In genomic region chr3:24782784-24783461, GRCm38 (mm10) we compare ENCODE assay signal across 10 mouse cellular contexts.
DNase-seq lines count a peak whose midpoint lies in the region; TF ChIP-seq lines count a peak whose summit lies in the region.
"Had no signal": no experiment of that assay in that cellular context is flagged by ENCODE, and none has a peak within 500 bp of the region (broad histone marks: within the 10 kb centered on the region; RNA-seq: fewer than 3 reads in every experiment).

No protein-coding gene starts in this region.

- H3K27ac ChIP-seq in MEL (ENCODE audit: control insufficient read depth, low read depth, low read length) = no peak overlapping the region
- H3K27ac ChIP-seq: heart, adult 2 months; neural tube, embryonic 12.5 days had no signal

- no peaks in the 10 kb centered on the region for H3K9me3 ChIP-seq in MEL (replicated peaks; ENCODE audit: insufficient read depth, low read length)
- H3K9me3 ChIP-seq: neural tube, embryonic 12.5 days had no signal

- peak in 1 of 2 experiments; percentile 57; a peak in 3 of 4 replicates for TF ChIP-seq EP300 in MEL (IDR thresholded peaks at IDR 0.05; ENCODE audit: low read depth in 1 of 2, low read length in 2 of 2)

- H3K27me3 ChIP-seq in MEL (ENCODE audit: control insufficient read depth in 1 of 2, insufficient read depth in 2 of 2, low read length in 2 of 2) = no peaks in the 10 kb centered on the region
- H3K27me3 ChIP-seq: neural tube, embryonic 12.5 days had no signal

- 18% methylated on average over 10 of the region's 10 CpGs for WGBS in lung, adult 2 months

- no peak for TF ChIP-seq RAD21 in MEL (IDR thresholded peaks at IDR 0.05; ENCODE audit: low read depth, low read length)

- no peak overlapping the region for H3K4me3 ChIP-seq in MEL (ENCODE audit: control insufficient read depth in 1 of 2, insufficient read depth in 1 of 2, low read depth in 2 of 2, low read length in 2 of 2)
- peak overlapping the region; percentile 33 for H3K4me3 ChIP-seq in lung, adult 2 months (replicated peaks; ENCODE audit: extremely low read depth, low read depth, low read length)
- H3K4me3 ChIP-seq: heart, adult 2 months; neural tube, embryonic 12.5 days had no signal

- no peak for TF ChIP-seq CTCF in MEL (IDR thresholded peaks at IDR 0.05 in 2 of 3, conservative IDR thresholded peaks at IDR 0.05 in 1 of 3; ENCODE audit: control insufficient read depth in 1 of 3, insufficient read depth in 1 of 3, low read depth in 2 of 3, low read length in 3 of 3, poor library complexity in 1 of 3, severe bottlenecking in 1 of 3)
- TF ChIP-seq CTCF in lung, adult 2 months (IDR thresholded peaks at IDR 0.05; ENCODE audit: insufficient read depth, low read length) = no peak

- no peaks in the 10 kb centered on the region for H3K79me2 ChIP-seq in MEL (ENCODE audit: control insufficient read depth, insufficient read depth, low read length, poor library complexity)

- no peak overlapping the region for H3K9ac ChIP-seq in MEL (ENCODE audit: control insufficient read depth, low read depth, low read length, poor library complexity, severe bottlenecking)
- H3K9ac ChIP-seq: neural tube, embryonic 12.5 days had no signal

- TF ChIP-seq POLR2A in MEL (IDR thresholded peaks at IDR 0.05; ENCODE audit: control insufficient read depth in 1 of 2, insufficient read depth in 1 of 2, low read depth in 1 of 2, low read length in 2 of 2, poor library complexity in 1 of 2) = no peak
- no peak for TF ChIP-seq POLR2A in lung, adult 2 months (IDR thresholded peaks at IDR 0.05; ENCODE audit: borderline replicate concordance, extremely low read depth, low read depth, low read length)

- H3K4me1 ChIP-seq in MEL (ENCODE audit: control insufficient read depth in 1 of 2, insufficient read depth in 2 of 2, low read length in 2 of 2) = peaks cover 5 to 7% of the 10 kb centered on the region in 2 experiments
- no peaks in the 10 kb centered on the region for H3K4me1 ChIP-seq in lung, adult 2 months (ENCODE audit: control insufficient read depth, insufficient read depth, low read length)
- H3K4me1 ChIP-seq: neural tube, embryonic 12.5 days had no signal

- DNase-seq in 3134 (ENCODE audit: extremely low read depth, insufficient read length, low spot score) (peak; percentile 22), MEL (ENCODE audit: low read depth, low spot score) (peak; percentile 50)
- DNase-seq in kidney, adult 9 months = peak; percentile 17
- peak; percentile 26 for DNase-seq in lung, adult 2 months
- DNase-seq in spleen, adult 18-20 months = no peak
- no peak for DNase-seq in cerebellum, adult 11 months
- DNase-seq in cerebellum, postnatal 10 days = no peak
- DNase-seq: cerebellum, postnatal 36 days had no signal

- peaks cover 0 to 15% of the 10 kb centered on the region in 2 experiments; a peak in 2 of 4 replicates for H3K36me3 ChIP-seq in MEL (ENCODE audit: control insufficient read depth in 1 of 2, insufficient read depth in 2 of 2, low read length in 2 of 2)
- H3K36me3 ChIP-seq: neural tube, embryonic 12.5 days had no signal

TF ChIP-seq in MEL, 35 proteins besides CTCF, POLR2A, EP300 and RAD21:
- TF ChIP-seq JUND (IDR thresholded peaks at IDR 0.05; ENCODE audit: low read depth, low read length) = no peak
- TF ChIP-seq USF2 (IDR thresholded peaks at IDR 0.05; ENCODE audit: borderline replicate concordance in 1 of 2, insufficient read depth in 1 of 2, low read depth in 1 of 2, low read length in 2 of 2) = no peak
- peak; percentile 48; the same call in 1 of the 2 replicates for TF ChIP-seq TCF12 (IDR thresholded peaks at IDR 0.05; ENCODE audit: low read depth, low read length)
- no peak for TF ChIP-seq E2F4 (IDR thresholded peaks at IDR 0.05; ENCODE audit: borderline replicate concordance, low read depth, low read length)
- no peak for TF ChIP-seq MAFK (IDR thresholded peaks at IDR 0.05; ENCODE audit: borderline replicate concordance, low read depth, low read length)
- TF ChIP-seq SMC3 (IDR thresholded peaks at IDR 0.05; ENCODE audit: low read depth, low read length) = no peak
- peak; percentile 59 for TF ChIP-seq GATA1 (IDR thresholded peaks at IDR 0.05; ENCODE audit: low read depth, low read length)
- peak; percentile 31; the same call in 1 of the 2 replicates for TF ChIP-seq ETS1 (IDR thresholded peaks at IDR 0.05; ENCODE audit: low read depth, low read length)
- TF ChIP-seq TAL1 (IDR thresholded peaks at IDR 0.05; ENCODE audit: low read length) = no peak
TF ChIP-seq in MEL: peak in this region for 3.

Comparison
In these comparisons a context has a peak if more than half of its experiments do, and no peak if none do; other contexts are left out.
1. DNase-seq: peak in 3134 (single experiment), MEL (single experiment), kidney, adult 9 months (single experiment) and lung, adult 2 months (single experiment); none in spleen, adult 18-20 months (0 of 2), cerebellum, adult 11 months (single experiment) and cerebellum, postnatal 10 days (0 of 2).